Mouse (Mus musculus) ovary, postnatal 36 days (tissue): ENCODE measurements around the gene Klk1b3.
"Not testable (repeated sequence)": the region's sequence is repeated elsewhere in the genome, so short reads cannot be mapped to it uniquely, and the experiment has no call there.

ENCODE experiments used
- DNase-seq: peaks from one replicate; pipeline ENCODE4 v3.0.0; 2022; ENCODE audit warnings: low spot score, mixed read lengths

Klk1b3 gene

GRCm38 (mm10) chr7:44197891-44198290 lies at the start of gene Klk1b3:
Klk1b3 (plus strand) TSS chr7:44198191.
- no peak for DNase-seq

- DNase-seq, result no peak
These were observed 18.5 kb upstream of the Klk1b3 start for GRCm38 (mm10) chr7:44179299-44180045.

GRCm38 (mm10) chr7:44186516-44186915 lies 11.5 kb upstream of the Klk1b3 start:
- DNase-seq, result not testable (repeated sequence)

- DNase-seq, result not testable (repeated sequence)
These were observed 10.1 kb upstream of the Klk1b3 start, which contains the start of gene Klk1b24 for GRCm38 (mm10) chr7:44187936-44188335. Klk1b24 (plus strand) TSS chr7:44188236.

GRCm38 (mm10) chr7:44193466-44193865 lies 4.5 kb upstream of the Klk1b3 start:
- not testable (repeated sequence) for DNase-seq

GRCm38 (mm10) chr7:44207135-44207534 lies 9.1 kb downstream of the Klk1b3 start, which contains the start of gene Klk1b4:
Klk1b4 (plus strand) TSS chr7:44207435.
- not testable (repeated sequence) for DNase-seq

GRCm38 (mm10) chr7:44208307-44208706 lies 10.3 kb downstream of the Klk1b3 start:
- DNase-seq, result no peak

- no peak for DNase-seq
These were observed 17.7 kb downstream of the Klk1b3 start, which contains the start of gene Klk1b5 for GRCm38 (mm10) chr7:44215645-44216044. Klk1b5 (plus strand) TSS chr7:44215945.

- DNase-seq, result not testable (repeated sequence)
These were observed 23.6 kb downstream of the Klk1b3 start for GRCm38 (mm10) chr7:44221601-44222000.

GRCm38 (mm10) chr7:44222335-44222734 lies 24.3 kb downstream of the Klk1b3 start:
- not testable (repeated sequence) for DNase-seq

- DNase-seq, result no peak
These were observed 27.1 kb downstream of the Klk1b3 start, which contains the start of gene Klk1 for GRCm38 (mm10) chr7:44225076-44225475. Klk1 (plus strand) TSS chr7:44225360.

GRCm38 (mm10) chr7:44235909-44236308 lies 37.9 kb downstream of the Klk1b3 start, which contains the start of gene Gm36864:
Gm36864 (plus strand) TSS chr7:44236177.
- no peak for DNase-seq

GRCm38 (mm10) chr7:44239913-44240312 lies 41.9 kb downstream of the Klk1b3 start:
- DNase-seq, result no peak

- DNase-seq, result no peak
These were observed 42.7 kb downstream of the Klk1b3 start for GRCm38 (mm10) chr7:44240712-44241111.

- no peak for DNase-seq
These were observed 43.2 kb downstream of the Klk1b3 start for GRCm38 (mm10) chr7:44241163-44241562.

- no peak for DNase-seq
These were observed 46.1 kb downstream of the Klk1b3 start for GRCm38 (mm10) chr7:44244080-44244479.

GRCm38 (mm10) chr7:44246055-44246983 lies 48.3 kb downstream of the Klk1b3 start, which contains the start of the genes 1700028J19Rik and 2410002F23Rik:
1700028J19Rik (minus strand) TSS chr7:44246695.
2410002F23Rik (plus strand) TSS chr7:44246722.
- peak; percentile 91 for DNase-seq

GRCm38 (mm10) chr7:44246984-44247470 lies 49.0 kb downstream of the Klk1b3 start:
- DNase-seq, result no peak

GRCm38 (mm10) chr7:44247971-44248370 lies 50.0 kb downstream of the Klk1b3 start:
- DNase-seq, result no peak

GRCm38 (mm10) chr7:44249248-44249647 lies 51.3 kb downstream of the Klk1b3 start:
- DNase-seq, result no peak

- peak; percentile 26 for DNase-seq
These were observed 52.8 kb downstream of the Klk1b3 start for GRCm38 (mm10) chr7:44250732-44251275.
